Mouse (Mus musculus) limb, embryonic 13.5 days (tissue): Measurements from ENCODE around the gene Bicc1. TPM values are rescaled to one million over a fixed set of nuclear protein-coding genes. Genes with fewer than 3 reads are reported as not detected.

Experiments used
- ATAC-seq: fragments of 200-750 bp; cut with Nextera tagmentation; 2 replicates; pipeline ENCODE4 v1.8.0; 2017; ENCODE audit warnings: low read depth, moderate number of reproducible peaks, moderate TSS enrichment; ENCODE audit not compliant: low FRiP score
- H3K27ac ChIP-seq: fragments of 300-500 bp; sonication (generic); 2 replicates; pipeline ENCODE4 v1.5.1; 2015; ENCODE audit warnings: inconsistent platforms, mild to moderate bottlenecking, moderate library complexity
- H3K27me3 ChIP-seq: fragments of 300-500 bp; sonication (generic); 2 replicates; pipeline ENCODE4 v1.6.1; 2015; ENCODE audit warnings: mild to moderate bottlenecking, inconsistent platforms
- H3K36me3 ChIP-seq: fragments of 300-500 bp; sonication (generic); 2 replicates; pipeline ENCODE4 v1.6.1; 2015; ENCODE audit warnings: inconsistent platforms, mild to moderate bottlenecking, moderate library complexity
- H3K4me1 ChIP-seq: fragments of 300-500 bp; sonication (generic); 2 replicates; pipeline ENCODE4 v1.6.1; 2015; ENCODE audit warnings: inconsistent platforms
- H3K4me2 ChIP-seq: fragments of 300-500 bp; sonication (generic); replicated peaks from 2 replicates; pipeline ENCODE4 v1.6.1; 2015; ENCODE audit warnings: inconsistent platforms, mild to moderate bottlenecking, moderate library complexity
- H3K4me3 ChIP-seq: fragments of 300-500 bp; sonication (generic); 2 replicates; pipeline ENCODE4 v1.5.1; 2015; ENCODE audit warnings: moderate library complexity, mild to moderate bottlenecking, inconsistent platforms
- H3K9ac ChIP-seq: fragments of 300-500 bp; sonication (generic); 2 replicates; pipeline ENCODE4 v1.6.1; 2015; ENCODE audit warnings: mild to moderate bottlenecking, inconsistent platforms
- H3K9me3 ChIP-seq: fragments of 300-500 bp; sonication (generic); 2 replicates; pipeline ENCODE4 v1.6.1; 2016; ENCODE audit warnings: inconsistent platforms
- WGBS: fragments of 180-500 bp; shearing (Covaris S2); methylation state at CpG from one replicate; pipeline ENCODE4 v1.1.7; 2015; 5-methylcytosine and 5-hydroxymethylcytosine counted together
- polyA plus RNA-seq: library from polyadenylated mRNA; unstranded; fragments of >200 nt; fragmentation: Nextera tagmentation; extraction: Ambion mirVana; gene quantifications from 2 replicates; pipeline ENCODE4 v1.2.1, GENCODE M21; 2015

Gene Bicc1
- polyA plus RNA-seq, 1 experiment from 2014 or later, result 33.3 TPM

- WGBS, result 91% methylated on average over 5 of the region's 5 CpGs
- H3K27ac ChIP-seq, result no peak overlapping the region
- no peaks in the 10 kb centered on the region for H3K27me3 ChIP-seq
- H3K4me1 ChIP-seq, result peaks cover 9% of the 10 kb centered on the region
- no peak overlapping the region for H3K9ac ChIP-seq
- ATAC-seq, result no peak
- no peaks in the 10 kb centered on the region for H3K36me3 ChIP-seq
- H3K4me2 ChIP-seq, result no peak overlapping the region
- H3K9me3 ChIP-seq, result no peaks in the 10 kb centered on the region
- no peak overlapping the region for H3K4me3 ChIP-seq
These were observed 80.6 kb downstream of the Bicc1 start for GRCm38 (mm10) chr10:71078856-71079255.

DNA sequence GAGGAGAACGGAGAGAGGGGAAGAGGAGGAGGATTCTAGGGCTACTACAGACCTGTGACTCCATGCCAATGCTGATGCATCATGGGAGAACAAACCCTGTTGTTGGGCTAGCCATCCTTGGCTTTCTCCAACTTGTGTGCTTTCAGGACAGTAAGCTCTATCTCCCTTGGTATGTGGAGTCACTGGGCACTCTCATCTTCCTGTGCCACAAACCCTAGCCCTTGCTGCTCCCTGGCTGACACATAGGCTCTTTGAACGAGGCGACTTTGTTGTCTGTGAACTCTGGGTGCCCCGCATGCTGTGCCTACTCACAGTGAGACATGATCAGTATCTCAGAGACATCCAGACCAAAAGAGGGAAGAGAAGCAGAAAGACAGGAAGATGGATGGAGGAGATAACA is 94.5 kb downstream of the Bicc1 start:
- Histone ChIP-seq H3K27me3 (no peaks in the 10 kb centered on the region), H3K9ac (no peak overlapping the region), H3K9me3 (no peaks in the 10 kb centered on the region), H3K4me2 (no peak overlapping the region), H3K36me3 (no peaks in the 10 kb centered on the region), H3K4me1 (peaks cover 22% of the 10 kb centered on the region), H3K4me3 (no peak overlapping the region), H3K27ac (no peak overlapping the region)
- WGBS, result 74% methylated on average over 4 of the region's 4 CpGs
- no peak for ATAC-seq

- H3K36me3 ChIP-seq, result no peaks in the 10 kb centered on the region
- WGBS, result 93% methylated on average over 6 of the region's 6 CpGs
- no peak overlapping the region for H3K27ac ChIP-seq
- ATAC-seq, result no peak
- no peak overlapping the region for H3K4me3 ChIP-seq
- no peaks in the 10 kb centered on the region for H3K27me3 ChIP-seq
- no peaks in the 10 kb centered on the region for H3K9me3 ChIP-seq
- H3K4me1 ChIP-seq, result peaks cover 25% of the 10 kb centered on the region
- H3K9ac ChIP-seq, result no peak overlapping the region
- H3K4me2 ChIP-seq, result no peak overlapping the region
These were observed 94.9 kb downstream of the Bicc1 start for GRCm38 (mm10) chr10:71064576-71064975.

DNA sequence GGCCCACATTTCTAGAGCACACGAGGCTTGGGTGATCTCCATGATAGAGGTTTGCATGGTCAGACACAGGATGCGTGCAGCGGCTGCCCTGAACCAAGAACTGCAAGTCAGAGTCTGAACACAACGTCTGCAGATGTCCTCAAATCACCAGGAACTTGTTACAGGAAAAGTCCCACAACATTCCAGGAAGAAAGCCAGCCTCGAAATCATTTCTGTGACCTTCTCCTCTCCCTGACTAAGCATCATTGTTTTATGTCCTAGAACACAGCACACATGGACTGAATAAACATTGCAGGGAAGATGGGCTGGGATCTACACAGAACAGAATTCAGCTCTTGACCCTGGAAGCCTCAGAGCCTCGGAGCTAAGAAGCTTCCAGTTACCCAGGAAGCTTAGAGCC is 97.3 kb downstream of the Bicc1 start:
- H3K27ac ChIP-seq, result no peak overlapping the region
- H3K27me3 ChIP-seq, result no peaks in the 10 kb centered on the region
- no peak overlapping the region for H3K4me3 ChIP-seq
- H3K9me3 ChIP-seq, result no peaks in the 10 kb centered on the region
- 60% methylated on average over 6 of the region's 6 CpGs for WGBS
- no peaks in the 10 kb centered on the region for H3K36me3 ChIP-seq
- H3K4me2 ChIP-seq, result no peak overlapping the region
- no peak for ATAC-seq
- no peak overlapping the region for H3K9ac ChIP-seq
- peaks cover 44% of the 10 kb centered on the region for H3K4me1 ChIP-seq

DNA sequence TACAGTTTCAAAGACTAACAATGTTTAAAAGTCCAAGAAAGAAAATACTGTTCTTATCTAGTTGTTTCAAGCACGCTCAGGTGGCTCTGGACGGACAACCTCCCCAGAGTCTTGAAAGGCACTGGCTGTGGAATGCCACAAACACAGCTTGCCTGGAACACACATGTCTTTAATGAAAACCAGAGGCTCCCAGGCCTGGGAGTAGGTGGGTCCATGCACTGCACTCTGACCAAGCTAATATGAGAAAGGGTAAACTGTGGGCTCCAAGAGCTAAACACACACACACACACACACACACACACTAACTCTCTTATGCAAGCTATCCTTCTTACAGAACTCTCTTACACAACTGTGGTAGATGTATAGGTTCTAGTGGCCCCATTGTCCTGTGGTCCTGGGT is 99.2 kb downstream of the Bicc1 start:
- Histone ChIP-seq H3K9me3 (no peaks in the 10 kb centered on the region), H3K36me3 (no peaks in the 10 kb centered on the region), H3K4me2 (no peak overlapping the region), H3K4me3 (no peak overlapping the region), H3K4me1 (peaks cover 48% of the 10 kb centered on the region), H3K27me3 (no peaks in the 10 kb centered on the region), H3K9ac (no peak overlapping the region), H3K27ac (peak overlapping the region; percentile 44; the same call in 1 of the 2 replicates)
- peak; percentile 72 for ATAC-seq
- WGBS, result 19% methylated on average over 2 of the region's 2 CpGs

DNA sequence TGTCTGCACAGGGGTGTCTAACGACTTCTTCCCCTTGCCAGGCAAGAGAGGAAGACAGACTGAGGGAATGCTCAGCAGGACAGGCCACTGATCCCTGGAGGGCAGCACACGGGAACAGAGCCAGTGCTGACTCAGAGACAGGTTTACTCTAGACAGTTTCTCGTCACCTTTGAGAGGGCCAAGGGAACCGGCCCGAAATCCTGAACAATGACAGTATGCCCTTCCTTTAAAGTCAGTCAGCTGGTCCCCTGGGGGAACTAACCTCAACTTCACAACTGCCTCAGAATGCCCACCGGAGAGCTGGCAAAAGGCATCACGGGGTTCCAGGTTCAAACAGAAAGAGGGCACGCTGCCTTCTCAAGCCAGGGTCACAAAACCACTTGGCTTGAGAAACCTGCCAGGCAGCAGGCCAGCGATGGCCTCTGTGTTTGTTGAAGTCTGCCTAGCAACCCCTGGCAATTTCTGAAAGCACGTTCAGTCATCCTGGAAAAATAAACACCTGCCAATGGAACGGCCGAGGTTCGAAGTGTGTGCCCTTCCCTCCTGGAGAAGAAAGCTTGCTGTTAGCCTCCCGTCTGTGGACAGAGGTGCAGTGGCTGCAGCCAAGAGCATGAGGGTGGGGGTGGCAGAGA is 100.8 kb downstream of the Bicc1 start:
- ATAC-seq, result no peak

GRCm38 (mm10) chr10:71058070-71058469 is 101.4 kb downstream of the Bicc1 start:
- H3K9me3 ChIP-seq, result no peaks in the 10 kb centered on the region
- H3K27ac ChIP-seq, result no peak overlapping the region
- ATAC-seq, result no peak
- no peak overlapping the region for H3K4me2 ChIP-seq
- 89% methylated on average over 5 of the region's 5 CpGs for WGBS
- H3K9ac ChIP-seq, result no peak overlapping the region
- no peaks in the 10 kb centered on the region for H3K36me3 ChIP-seq
- H3K27me3 ChIP-seq, result no peaks in the 10 kb centered on the region
- H3K4me1 ChIP-seq, result peaks cover 48% of the 10 kb centered on the region
- H3K4me3 ChIP-seq, result no peak overlapping the region

More for the DNA sequence above, 100.8 kb downstream of the Bicc1 start:
- Histone ChIP-seq H3K36me3 (no peaks in the 10 kb centered on the region), H3K9ac (peak overlapping the region; percentile 48), H3K9me3 (no peaks in the 10 kb centered on the region), H3K4me1 (peaks cover 48% of the 10 kb centered on the region), H3K4me2 (peak overlapping the region; percentile 16; the same call in 1 of the 2 replicates), H3K27me3 (no peaks in the 10 kb centered on the region), H3K4me3 (no peak overlapping the region), H3K27ac (peak overlapping the region; percentile 28; the same call in 1 of the 2 replicates)
- WGBS, result 34% methylated on average over 14 of the region's 14 CpGs

DNA sequence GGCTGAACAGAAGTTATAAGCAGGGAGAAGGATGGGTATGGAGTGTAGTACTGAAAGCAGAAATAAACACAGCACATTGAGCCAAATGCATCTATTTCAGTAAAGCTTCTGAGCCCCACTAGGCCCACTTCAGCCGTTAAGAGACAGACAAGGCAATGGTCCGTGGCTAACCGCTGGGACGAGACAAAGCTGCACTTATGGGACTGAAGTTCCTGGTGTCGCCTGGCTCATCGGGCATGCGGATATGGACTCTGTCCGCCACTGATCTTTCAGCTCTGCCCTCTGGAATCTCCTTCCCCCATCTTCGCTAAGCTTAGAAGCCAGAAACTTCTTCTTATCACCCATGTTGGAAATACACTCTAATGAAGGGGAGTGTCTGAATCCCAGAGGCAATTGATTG is 106.8 kb downstream of the Bicc1 start:
- Histone ChIP-seq H3K27ac (0 out of 2 replicates have a peak overlapping the region, but pooled peaks have one; percentile 10), H3K27me3 (no peaks in the 10 kb centered on the region), H3K4me2 (no peak overlapping the region), H3K9me3 (no peaks in the 10 kb centered on the region), H3K36me3 (no peaks in the 10 kb centered on the region), H3K9ac (no peak overlapping the region), H3K4me3 (no peak overlapping the region), H3K4me1 (peaks cover 32% of the 10 kb centered on the region)
- ATAC-seq, result no peak
- 88% methylated on average over 9 of the region's 9 CpGs for WGBS

- Histone ChIP-seq H3K9me3 (no peaks in the 10 kb centered on the region), H3K27me3 (no peaks in the 10 kb centered on the region), H3K36me3 (no peaks in the 10 kb centered on the region), H3K4me3 (no peak overlapping the region), H3K4me1 (peaks cover 26% of the 10 kb centered on the region), H3K4me2 (no peak overlapping the region), H3K27ac (0 out of 2 replicates have a peak overlapping the region, but pooled peaks have one; percentile 44), H3K9ac (no peak overlapping the region)
- peak; percentile 54; the same call in 1 of the 2 replicates for ATAC-seq
- 59% methylated on average over 7 of the region's 7 CpGs for WGBS
These were observed 107.3 kb downstream of the Bicc1 start for GRCm38 (mm10) chr10:71052208-71052607.

GRCm38 (mm10) chr10:71050722-71051333 is 108.7 kb downstream of the Bicc1 start:
- no peaks in the 10 kb centered on the region for H3K9me3 ChIP-seq
- H3K4me3 ChIP-seq, result no peak overlapping the region
- no peak overlapping the region for H3K9ac ChIP-seq
- WGBS, result 77% methylated on average over 10 of the region's 10 CpGs
- no peak overlapping the region for H3K27ac ChIP-seq
- no peaks in the 10 kb centered on the region for H3K27me3 ChIP-seq
- ATAC-seq, result no peak
- H3K36me3 ChIP-seq, result 0 out of 2 replicates have a peak, but pooled peaks cover 1% of the 10 kb centered on the region
- H3K4me1 ChIP-seq, result peaks cover 23% of the 10 kb centered on the region
- H3K4me2 ChIP-seq, result no peak overlapping the region

DNA sequence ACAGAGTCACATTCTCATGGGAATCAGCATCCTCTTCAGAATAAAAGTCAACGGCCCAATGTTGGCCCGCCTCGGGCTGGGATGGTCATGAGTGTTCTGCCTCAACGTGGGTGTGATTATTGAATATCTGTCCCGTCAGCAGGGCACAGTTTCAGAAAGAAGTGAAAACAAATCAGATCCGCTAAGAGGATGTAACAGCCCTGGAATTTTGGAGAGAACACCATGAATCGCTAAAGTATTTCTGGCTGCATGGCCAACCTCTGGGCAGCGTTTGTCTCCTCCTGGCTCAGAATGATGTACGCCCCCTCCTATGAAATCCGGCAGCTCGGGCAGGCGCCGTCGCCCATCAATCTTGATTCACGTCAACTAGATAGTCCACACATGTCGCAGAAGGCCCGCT is 110.2 kb downstream of the Bicc1 start:
- Histone ChIP-seq H3K4me3 (no peak overlapping the region), H3K9me3 (no peaks in the 10 kb centered on the region), H3K27me3 (no peaks in the 10 kb centered on the region), H3K4me2 (no peak overlapping the region), H3K9ac (no peak overlapping the region), H3K4me1 (peaks cover 22% of the 10 kb centered on the region), H3K36me3 (peaks cover 5% of the 10 kb centered on the region; the same call in 1 of the 2 replicates), H3K27ac (no peak overlapping the region)
- no peak for ATAC-seq
- 86% methylated on average over 17 of the region's 17 CpGs for WGBS

DNA sequence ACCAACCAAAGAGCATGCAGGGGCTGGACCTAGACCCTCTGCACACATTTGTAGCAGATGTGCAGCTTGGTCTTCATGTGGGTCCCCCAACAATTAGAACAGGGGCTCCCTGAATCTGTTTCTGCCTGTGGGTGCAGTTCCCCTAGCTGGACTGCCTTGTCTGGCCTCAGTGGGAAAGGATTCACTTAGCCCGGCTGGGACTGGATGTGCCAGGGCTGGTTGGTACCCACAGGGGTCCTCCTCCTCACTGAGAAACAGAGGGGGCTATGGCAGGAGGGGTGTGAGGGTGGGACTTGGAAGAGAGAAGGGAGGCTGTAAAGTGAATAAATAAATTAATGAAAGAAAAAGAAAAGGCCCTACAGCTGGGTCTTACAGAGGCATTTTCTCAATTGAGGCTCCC is 115.1 kb downstream of the Bicc1 start:
- WGBS, result 85% methylated on average over 1 of the region's 1 CpGs
- H3K4me3 ChIP-seq, result no peak overlapping the region
- no peak overlapping the region for H3K4me2 ChIP-seq

More for the DNA sequence above, 115.1 kb downstream of the Bicc1 start:
- no peak for ATAC-seq
- no peak overlapping the region for H3K9ac ChIP-seq
- H3K36me3 ChIP-seq, result peaks cover 5% of the 10 kb centered on the region; the same call in 1 of the 2 replicates
- no peaks in the 10 kb centered on the region for H3K9me3 ChIP-seq
- no peaks in the 10 kb centered on the region for H3K27me3 ChIP-seq
- no peaks in the 10 kb centered on the region for H3K4me1 ChIP-seq
- H3K27ac ChIP-seq, result no peak overlapping the region
